Mouse (Mus musculus) limb, embryonic 10.5 days (tissue): ENCODE measurements at regions not wholly inside any gene's neighbourhood (a gene's known extent, or its start where the extent isn't known, plus 50 kb on each side); places are given as distances from the start of the nearest gene placed in this dataset.

ENCODE experiments used
- DNase-seq: peaks from one replicate; pipeline ENCODE4 v3.0.0-alpha.2; 2017; ENCODE audit warnings: low spot score
- H3K27ac ChIP-seq: fragments of 300-500 bp; sonication (generic); 2 replicates; pipeline ENCODE4 v1.5.1; 2016; ENCODE audit warnings: mild to moderate bottlenecking
- H3K27me3 ChIP-seq: fragments of 300-500 bp; sonication (generic); 2 replicates; pipeline ENCODE4 v1.6.1; 2016; ENCODE audit warnings: low read depth, mild to moderate bottlenecking; ENCODE audit not compliant: poor library complexity, severe bottlenecking
- H3K36me3 ChIP-seq: fragments of 300-500 bp; sonication (generic); 2 replicates; pipeline ENCODE4 v1.6.1; 2016; ENCODE audit warnings: mild to moderate bottlenecking, moderate library complexity
- H3K4me1 ChIP-seq: fragments of 300-500 bp; sonication (generic); 2 replicates; pipeline ENCODE4 v1.6.1; 2016
- H3K4me3 ChIP-seq: fragments of 300-500 bp; sonication (generic); 2 replicates; pipeline ENCODE4 v1.5.1; 2016; ENCODE audit warnings: mild to moderate bottlenecking, moderate library complexity
- H3K9me3 ChIP-seq: fragments of 300-500 bp; sonication (generic); replicated peaks from 2 replicates; pipeline ENCODE4 v1.6.1; 2016; ENCODE audit warnings: mild to moderate bottlenecking
- WGBS: fragments of 180-500 bp; shearing (Covaris S2); methylation state at CpG from one replicate; pipeline ENCODE4 v1.1.7; 2016; 5-methylcytosine and 5-hydroxymethylcytosine counted together

DNA sequence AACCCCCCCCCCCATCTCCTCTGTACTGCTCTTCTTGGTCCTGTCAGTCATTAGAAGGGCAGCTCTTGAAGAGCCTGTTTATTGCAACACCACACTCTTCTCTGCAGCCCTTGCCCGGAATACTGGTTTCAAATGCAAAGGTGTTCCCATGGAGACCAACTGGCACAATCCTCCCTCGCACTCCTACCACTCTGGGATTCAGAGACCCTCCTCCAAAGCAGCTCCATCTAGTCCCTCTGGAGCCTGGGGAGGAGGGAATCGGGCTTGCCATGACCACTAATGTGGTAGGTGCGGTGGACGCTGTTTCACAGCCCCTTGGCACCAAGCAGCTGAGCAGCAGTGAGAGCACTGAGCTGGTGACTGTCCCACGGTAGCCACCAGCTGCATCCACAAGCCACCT is 83.1 kb downstream of the Stk35 start:
- no peaks in the 10 kb centered on the region for H3K36me3 ChIP-seq
- DNase-seq: no peak
- H3K27me3 ChIP-seq: no peaks in the 10 kb centered on the region

DNA sequence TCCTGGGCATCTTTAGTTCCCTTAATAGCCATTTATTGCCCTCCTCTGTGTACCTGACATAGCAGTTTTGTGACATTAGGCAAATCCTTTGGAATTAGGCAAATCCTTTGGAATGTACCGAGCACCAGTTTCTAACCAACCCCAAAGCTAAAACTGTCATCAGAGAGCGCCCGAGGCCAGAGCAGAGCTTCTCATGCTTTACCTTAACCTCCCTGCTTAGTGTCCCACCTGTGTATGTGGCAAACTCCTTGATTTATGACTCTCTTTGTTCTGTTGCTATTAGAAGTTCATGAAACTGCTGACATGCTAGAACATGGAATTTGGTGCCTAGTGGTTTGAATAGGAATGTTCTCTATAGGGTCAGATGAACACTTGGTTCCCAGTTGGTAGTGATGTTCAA is 84.0 kb downstream of the Stk35 start:
- no peak for DNase-seq
- Histone ChIP-seq H3K27ac (no peak overlapping the region), H3K36me3 (no peaks in the 10 kb centered on the region), H3K4me3 (no peak overlapping the region), H3K4me1 (no peaks in the 10 kb centered on the region), H3K9me3 (no peaks in the 10 kb centered on the region), H3K27me3 (no peaks in the 10 kb centered on the region)
- 59% methylated on average over 3 of the region's 3 CpGs for WGBS

More for the DNA sequence above, 83.1 kb downstream of the Stk35 start:
- Histone ChIP-seq H3K4me1 (no peaks in the 10 kb centered on the region), H3K27ac (no peak overlapping the region), H3K9me3 (no peaks in the 10 kb centered on the region), H3K4me3 (no peak overlapping the region)
- 40% methylated on average over 6 of the region's 6 CpGs for WGBS

DNA sequence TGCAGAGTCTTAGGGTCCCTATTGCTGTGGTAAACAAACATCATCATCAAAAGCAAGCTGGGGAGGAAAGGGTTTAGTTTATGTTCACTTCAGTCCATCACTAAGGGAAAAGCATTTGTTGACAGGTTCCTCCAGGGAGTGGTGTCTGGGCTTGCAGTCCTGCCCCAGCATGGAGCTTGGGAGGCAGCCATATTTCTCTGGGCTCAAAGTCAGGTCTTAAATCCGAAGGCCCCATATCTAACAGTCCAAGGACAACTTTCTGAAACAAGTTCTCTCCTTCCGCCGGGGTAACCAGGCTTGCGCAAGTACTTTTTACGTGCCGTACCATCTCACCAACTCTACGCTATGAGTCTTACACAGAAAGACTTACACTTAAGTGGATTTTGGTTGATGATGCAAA is 85.2 kb downstream of the Stk35 start:
- Histone ChIP-seq H3K4me3 (no peak overlapping the region), H3K27ac (no peak overlapping the region), H3K4me1 (no peaks in the 10 kb centered on the region), H3K36me3 (no peaks in the 10 kb centered on the region), H3K9me3 (no peaks in the 10 kb centered on the region), H3K27me3 (no peaks in the 10 kb centered on the region)
- DNase-seq: no peak
- 94% methylated on average over 7 of the region's 7 CpGs for WGBS

DNA sequence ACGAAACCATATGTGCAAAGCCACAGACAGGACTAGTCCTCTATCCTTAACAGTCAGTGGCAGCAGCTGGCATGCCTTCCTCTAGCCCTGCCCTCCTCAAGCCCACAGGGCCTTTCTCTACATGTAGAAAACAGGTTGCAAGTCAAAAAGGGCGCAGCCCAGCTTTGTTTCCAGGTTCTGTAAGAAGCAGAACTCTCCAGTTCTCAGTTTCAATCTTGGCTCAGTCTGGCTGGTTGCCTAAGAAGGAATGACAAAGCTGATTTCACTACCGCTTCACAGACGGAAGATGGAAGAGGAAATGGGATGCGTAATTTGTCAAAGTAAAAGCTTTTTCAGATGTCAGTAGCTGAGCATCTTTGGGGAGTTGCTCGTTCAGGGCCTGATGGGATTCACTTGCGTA is 92.9 kb downstream of the Stk35 start:
- no peak overlapping the region for H3K27ac ChIP-seq
- WGBS: 77% methylated on average over 7 of the region's 7 CpGs
- H3K4me3 ChIP-seq: no peak overlapping the region
- H3K27me3 ChIP-seq: no peaks in the 10 kb centered on the region
- no peaks in the 10 kb centered on the region for H3K36me3 ChIP-seq
- DNase-seq: no peak
- no peaks in the 10 kb centered on the region for H3K9me3 ChIP-seq
- no peaks in the 10 kb centered on the region for H3K4me1 ChIP-seq

DNA sequence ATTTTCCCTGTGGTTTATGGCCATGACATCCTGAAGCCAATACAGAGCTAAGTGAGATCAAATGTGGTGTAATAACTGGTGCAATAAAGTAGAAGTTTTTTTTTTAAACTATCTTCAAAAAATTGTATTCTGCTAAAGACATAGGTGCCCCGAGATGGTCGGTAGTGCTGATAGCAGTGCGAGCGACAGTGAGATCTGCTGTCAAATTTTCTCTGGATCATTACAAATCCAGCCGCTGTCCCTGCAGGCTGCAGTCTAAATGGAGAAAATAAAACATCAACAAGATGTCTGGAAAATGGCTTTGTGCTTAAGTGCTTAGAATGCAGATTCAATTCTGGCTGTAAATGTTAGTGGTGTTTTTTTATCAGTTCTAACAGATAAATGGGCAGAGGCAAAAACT is 93.5 kb downstream of the Stk35 start:
- H3K4me3 ChIP-seq: no peak overlapping the region
- no peaks in the 10 kb centered on the region for H3K27me3 ChIP-seq
- no peaks in the 10 kb centered on the region for H3K9me3 ChIP-seq
- no peaks in the 10 kb centered on the region for H3K4me1 ChIP-seq
- DNase-seq: no peak
- 92% methylated on average over 5 of the region's 5 CpGs for WGBS
- H3K36me3 ChIP-seq: no peaks in the 10 kb centered on the region
- H3K27ac ChIP-seq: no peak overlapping the region

DNA sequence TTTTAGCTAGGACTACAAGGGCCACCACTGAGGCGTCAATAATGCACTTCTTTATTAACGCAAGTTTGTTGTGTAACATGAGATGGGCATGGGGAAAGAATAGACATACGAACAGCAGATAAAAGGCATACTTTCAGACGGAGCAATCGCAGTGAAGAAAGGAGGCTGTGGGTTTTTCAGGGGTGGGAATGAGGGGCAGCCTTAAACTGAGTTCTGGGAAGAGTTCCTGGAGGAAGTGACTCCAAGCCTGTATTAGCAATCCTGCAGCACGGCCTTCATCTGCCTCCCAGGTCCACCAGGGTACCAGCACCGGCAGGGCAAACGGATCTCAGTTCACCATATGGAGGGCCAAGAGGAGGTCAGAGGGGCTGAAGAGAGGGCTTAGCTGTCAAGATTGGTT is 94.6 kb downstream of the Stk35 start:
- Histone ChIP-seq H3K9me3 (no peaks in the 10 kb centered on the region), H3K27me3 (no peaks in the 10 kb centered on the region), H3K4me1 (no peaks in the 10 kb centered on the region), H3K36me3 (no peaks in the 10 kb centered on the region), H3K4me3 (no peak overlapping the region), H3K27ac (no peak overlapping the region)
- WGBS: 81% methylated on average over 8 of the region's 8 CpGs
- no peak for DNase-seq

DNA sequence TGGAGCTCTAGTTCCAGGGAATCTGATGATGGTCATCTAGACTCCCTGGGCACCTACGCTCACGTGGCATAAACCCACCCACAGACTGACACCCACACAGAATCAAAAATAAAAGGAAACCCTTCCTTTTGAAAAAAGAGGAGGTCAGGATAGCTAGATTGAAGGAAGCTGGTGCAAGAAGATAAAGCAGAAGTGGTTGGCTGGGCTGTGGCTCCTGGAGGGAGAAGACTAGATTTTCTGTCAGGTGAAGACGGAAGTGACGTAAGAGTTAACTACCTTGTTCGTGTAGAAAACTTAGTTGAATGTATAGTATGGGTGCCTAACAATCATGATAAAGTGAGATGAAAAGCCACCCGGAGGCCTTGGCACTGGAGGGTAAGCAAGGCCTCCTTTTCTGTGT is 95.1 kb downstream of the Stk35 start:
- no peak for DNase-seq
- Histone ChIP-seq H3K9me3 (no peaks in the 10 kb centered on the region), H3K4me1 (no peaks in the 10 kb centered on the region), H3K27ac (no peak overlapping the region), H3K27me3 (no peaks in the 10 kb centered on the region), H3K36me3 (no peaks in the 10 kb centered on the region), H3K4me3 (no peak overlapping the region)
- 91% methylated on average over 6 of the region's 6 CpGs for whole genome bisulfite sequencing

DNA sequence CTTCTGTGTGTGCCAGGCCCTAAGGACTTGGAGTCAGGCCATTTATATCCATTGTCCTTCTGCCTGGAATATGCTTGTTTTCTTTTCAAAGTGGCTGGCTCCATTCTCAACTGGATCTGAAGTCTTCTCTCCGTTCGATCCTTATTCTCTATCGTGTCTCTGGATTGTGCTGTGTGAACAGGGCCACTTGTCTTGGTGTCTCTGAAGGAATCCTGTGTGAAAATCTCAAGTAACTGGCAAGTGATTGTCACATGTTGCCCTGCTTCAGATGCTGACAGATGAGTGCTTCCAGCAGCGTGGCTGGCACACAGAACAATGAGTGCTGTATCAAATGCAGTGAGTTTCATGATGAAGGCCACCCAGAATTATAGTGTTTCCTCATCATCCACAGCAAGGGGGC is 96.4 kb downstream of the Stk35 start:
- WGBS: 82% methylated on average over 4 of the region's 4 CpGs
- H3K4me1 ChIP-seq: no peaks in the 10 kb centered on the region
- no peaks in the 10 kb centered on the region for H3K9me3 ChIP-seq
- H3K4me3 ChIP-seq: no peak overlapping the region
- H3K36me3 ChIP-seq: no peaks in the 10 kb centered on the region
- no peak for DNase-seq
- no peak overlapping the region for H3K27ac ChIP-seq
- no peaks in the 10 kb centered on the region for H3K27me3 ChIP-seq

DNA sequence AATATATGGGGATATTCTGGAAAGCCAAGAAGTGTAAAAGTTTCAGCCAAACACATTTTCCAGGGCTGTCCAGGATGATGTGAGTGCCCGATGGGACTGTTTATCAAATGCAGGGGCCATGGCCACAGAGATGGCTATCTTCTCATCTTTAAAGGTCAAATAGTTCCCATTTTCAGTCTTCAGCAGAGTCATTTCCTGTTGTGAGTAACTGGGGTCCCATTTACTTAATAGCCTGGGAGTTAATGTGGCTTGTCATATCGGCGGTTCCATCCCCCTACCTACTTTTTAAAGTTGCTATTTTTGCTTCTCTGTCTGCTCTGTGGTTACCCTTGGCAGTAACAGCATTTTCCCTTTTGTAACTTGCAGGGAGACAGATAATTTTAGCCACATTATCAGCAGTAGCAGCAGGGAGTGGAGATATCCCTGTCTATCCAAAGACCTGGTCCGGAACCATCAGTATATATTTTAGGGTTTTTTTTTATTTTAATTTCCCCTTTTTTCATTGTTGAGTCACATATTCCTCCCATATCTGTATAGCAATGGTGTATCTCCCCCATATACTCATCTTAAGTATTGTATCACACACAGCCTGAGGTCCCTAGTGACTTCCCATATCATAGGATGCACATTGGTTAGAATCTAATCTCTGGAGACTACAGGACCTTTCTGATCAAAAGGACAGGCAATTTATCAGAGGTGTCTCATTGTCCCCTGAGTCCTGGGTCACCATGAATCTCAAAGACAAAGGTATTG is 103.2 kb downstream of the Stk35 start:
- no peak for DNase-seq
- Histone ChIP-seq H3K27ac (no peak overlapping the region), H3K4me3 (no peak overlapping the region), H3K36me3 (no peaks in the 10 kb centered on the region), H3K4me1 (peaks cover 2% of the 10 kb centered on the region), H3K9me3 (no peaks in the 10 kb centered on the region), H3K27me3 (no peaks in the 10 kb centered on the region)
- WGBS: 67% methylated on average over 4 of the region's 4 CpGs

DNA sequence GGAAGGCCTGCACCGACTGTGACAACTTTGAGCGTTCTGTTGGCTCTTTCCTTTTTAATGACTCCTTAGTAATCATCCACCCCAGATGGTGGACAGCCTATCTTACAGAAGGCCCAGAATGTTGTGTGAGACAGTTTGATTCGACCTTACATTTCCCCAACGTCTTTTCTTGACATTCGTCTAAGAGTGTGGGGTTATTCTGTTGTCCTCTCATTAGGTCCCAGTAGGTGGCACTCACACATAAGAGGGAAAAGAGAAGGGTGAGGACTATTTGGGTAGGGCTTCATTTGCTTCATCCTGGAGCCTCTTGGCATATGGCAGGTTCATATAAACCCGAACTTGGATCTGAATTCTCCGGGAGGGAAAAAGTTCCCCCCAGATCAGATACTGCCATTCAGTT is 104.4 kb downstream of the Stk35 start:
- 42% methylated on average over 7 of the region's 7 CpGs for WGBS
- no peak overlapping the region for H3K27ac ChIP-seq
- no peaks in the 10 kb centered on the region for H3K9me3 ChIP-seq
- H3K4me1 ChIP-seq: peaks cover 12% of the 10 kb centered on the region
- H3K4me3 ChIP-seq: no peak overlapping the region
- no peak for DNase-seq
- no peaks in the 10 kb centered on the region for H3K36me3 ChIP-seq
- 0 out of 2 replicates have a peak, but pooled peaks cover 5% of the 10 kb centered on the region for H3K27me3 ChIP-seq

DNA sequence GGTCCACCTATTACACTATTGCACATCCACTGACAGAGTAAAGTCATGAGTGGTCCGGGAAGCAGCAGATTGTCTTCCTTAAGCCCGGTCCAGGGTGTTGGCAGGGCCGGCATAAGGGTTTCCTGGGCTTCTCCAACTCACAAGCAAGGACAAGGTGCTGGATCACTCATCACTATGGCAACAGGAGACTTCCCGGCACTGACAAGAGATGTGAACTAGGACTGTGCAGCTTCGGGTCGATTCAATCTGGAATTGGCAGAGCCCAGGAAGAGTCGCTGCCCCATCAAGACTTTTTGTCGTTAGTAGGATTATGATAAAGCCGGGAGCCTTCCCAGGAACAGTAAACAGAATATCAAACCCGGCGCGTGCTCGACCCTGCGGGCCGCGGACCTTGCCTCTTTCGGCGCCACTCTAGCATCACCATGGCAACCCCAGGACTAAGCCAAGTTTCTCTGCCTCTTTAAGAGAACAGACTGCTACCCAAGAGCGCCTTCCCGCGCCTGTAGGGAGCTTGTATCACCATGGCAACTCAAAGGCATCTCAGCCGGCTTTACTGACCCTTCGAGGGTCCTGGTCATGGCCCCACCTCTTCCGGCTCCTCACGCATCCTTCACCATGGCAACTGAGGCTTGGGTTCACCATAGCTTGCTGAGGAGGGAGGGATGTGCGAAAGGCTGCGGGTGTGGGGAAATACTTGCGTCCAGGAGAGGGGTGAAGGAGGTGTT is 103.3 kb upstream of the Tgm3 start:
- DNase-seq: peak; percentile 76
- 2% methylated on average over 28 of the region's 28 CpGs for WGBS
- H3K9me3 ChIP-seq: no peaks in the 10 kb centered on the region
- no peaks in the 10 kb centered on the region for H3K36me3 ChIP-seq
- H3K4me3 ChIP-seq: peak overlapping the region; percentile 52
- peaks cover 33% of the 10 kb centered on the region for H3K4me1 ChIP-seq
- 0 out of 2 replicates have a peak, but pooled peaks cover 5% of the 10 kb centered on the region for H3K27me3 ChIP-seq
- peak overlapping the region; percentile 62 for H3K27ac ChIP-seq

DNA sequence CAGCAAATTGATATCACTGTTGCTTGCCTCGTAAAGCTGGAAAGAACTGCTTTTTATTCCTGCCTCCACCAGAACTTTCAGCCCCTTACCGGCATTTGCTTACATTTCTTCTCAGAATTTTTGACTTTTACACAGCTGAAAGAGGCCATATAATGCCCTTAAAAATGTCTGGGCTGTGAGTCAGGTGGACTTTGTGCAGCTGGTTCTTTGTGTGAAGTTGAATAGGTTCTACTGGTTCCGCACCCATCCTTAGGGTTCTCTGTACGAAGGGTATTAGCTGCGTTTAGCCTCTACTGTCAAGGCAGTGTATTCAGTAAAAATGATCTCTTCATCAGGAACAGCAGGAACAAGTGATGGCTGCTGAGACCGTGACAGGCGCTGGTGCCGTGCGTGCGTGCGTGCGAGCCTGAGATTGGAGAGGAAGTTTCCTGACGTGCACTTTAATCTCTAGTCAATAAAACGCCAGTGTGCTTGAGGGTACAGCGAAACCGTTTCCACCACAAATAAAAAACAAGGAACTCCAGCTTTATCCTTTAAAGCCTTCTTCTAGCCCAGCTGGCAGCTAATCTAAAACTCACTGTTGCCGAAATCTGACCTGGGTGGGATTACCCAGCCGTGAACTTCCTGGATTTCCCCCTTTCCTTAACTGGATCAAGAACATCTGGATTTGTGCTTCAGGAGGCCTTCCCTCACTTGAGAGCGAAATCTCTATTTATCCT is 100.8 kb upstream of the Tgm3 start:
- Histone ChIP-seq H3K4me1 (peaks cover 33% of the 10 kb centered on the region), H3K4me3 (no peak overlapping the region), H3K27ac (0 out of 2 replicates have a peak overlapping the region, but pooled peaks have one; percentile 21), H3K36me3 (no peaks in the 10 kb centered on the region), H3K27me3 (0 out of 2 replicates have a peak, but pooled peaks cover 5% of the 10 kb centered on the region), H3K9me3 (no peaks in the 10 kb centered on the region)
- WGBS: 49% methylated on average over 19 of the region's 19 CpGs
- peak; percentile 39 for DNase-seq

DNA sequence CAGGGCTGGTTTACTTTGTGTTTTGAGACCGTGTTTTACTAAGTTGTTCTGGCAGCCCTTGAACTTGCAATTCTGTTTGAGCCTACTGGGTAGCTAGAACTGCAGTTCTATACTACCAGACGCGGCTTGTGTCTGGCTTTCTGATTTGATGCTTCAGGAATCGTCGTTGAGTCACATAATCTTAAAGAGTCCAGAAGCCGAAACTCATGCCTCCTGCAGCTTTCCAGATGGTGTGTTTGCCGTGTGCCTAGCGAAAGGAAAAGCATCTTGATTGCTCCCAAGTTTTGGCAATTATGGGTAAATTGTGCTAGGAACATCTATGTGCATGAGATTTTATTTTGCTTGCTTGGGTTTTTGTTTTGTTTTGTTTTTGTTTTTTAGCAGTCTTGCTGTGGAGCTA is 99.6 kb upstream of the Tgm3 start:
- 78% methylated on average over 8 of the region's 8 CpGs for WGBS
- no peak overlapping the region for H3K4me3 ChIP-seq
- H3K9me3 ChIP-seq: no peaks in the 10 kb centered on the region
- peak overlapping the region; percentile 46; the same call in 1 of the 2 replicates for H3K27ac ChIP-seq
- no peaks in the 10 kb centered on the region for H3K36me3 ChIP-seq
- 0 out of 2 replicates have a peak, but pooled peaks cover 5% of the 10 kb centered on the region for H3K27me3 ChIP-seq
- peaks cover 33% of the 10 kb centered on the region for H3K4me1 ChIP-seq
- DNase-seq: no peak
